Mouse (Mus musculus): ENCODE results near the gene Ccdc186. TPM values are rescaled to one million over a fixed set of nuclear protein-coding genes. Genes with fewer than 3 reads are reported as not detected.

Gene Ccdc186
- polyA plus RNA-seq, 1 experiment = 5.5 TPM

DNA sequence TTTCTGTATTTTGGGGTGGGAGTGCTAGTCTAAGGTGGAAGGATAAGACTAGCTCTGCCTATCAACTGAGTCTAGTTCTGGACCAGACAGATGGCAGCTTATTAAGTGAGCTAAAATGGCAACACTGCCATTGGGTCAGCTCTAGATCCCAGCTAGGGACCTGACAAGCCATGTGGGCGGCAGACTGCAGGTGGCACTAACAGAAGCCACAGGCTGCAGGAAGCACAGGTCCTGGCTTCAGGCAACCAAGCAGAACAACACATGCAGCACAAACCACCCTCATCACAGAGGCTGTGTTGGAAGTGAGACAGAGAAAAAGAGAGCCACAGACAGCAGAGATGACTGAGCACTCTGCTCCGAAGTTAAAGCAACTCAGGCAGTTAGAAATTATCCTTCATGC is 16.6 kb downstream of the Ccdc186 start:
- Histone ChIP-seq H3K79me2 (ENCODE audit: control insufficient read depth, insufficient read depth) (no peaks in the 10 kb centered on the region), H3K4me3 (no peak overlapping the region), H3K4me2 (ENCODE audit: low read depth) (no peak overlapping the region), H3K27me3 (ENCODE audit: control insufficient read depth, insufficient read depth, insufficient read length) (no peaks in the 10 kb centered on the region), H3K36me3 (ENCODE audit: control insufficient read depth, insufficient read depth) (peaks cover 86% of the 10 kb centered on the region), H3ac (ENCODE audit: control insufficient read depth, insufficient read length) (no peak overlapping the region)
- TF ChIP-seq TCF3 (IDR thresholded peaks at IDR 0.05; ENCODE audit: insufficient read length, low read depth) = no peak

GRCm38 (mm10) chr19:56802352-56802746 is 19.6 kb downstream of the Ccdc186 start:
- Histone ChIP-seq H3K36me3 (ENCODE audit: control insufficient read depth, insufficient read depth) (peaks cover 78% of the 10 kb centered on the region), H3K4me3 (no peak overlapping the region), H3K79me2 (ENCODE audit: control insufficient read depth, insufficient read depth) (no peaks in the 10 kb centered on the region), H3ac (ENCODE audit: control insufficient read depth, insufficient read length) (no peak overlapping the region), H3K4me2 (ENCODE audit: low read depth) (no peak overlapping the region), H3K27me3 (ENCODE audit: control insufficient read depth, insufficient read depth, insufficient read length) (no peaks in the 10 kb centered on the region)
- TF ChIP-seq MYOG (IDR thresholded peaks at IDR 0.05; ENCODE audit: control insufficient read depth in 1 of 3, insufficient read depth in 1 of 3, insufficient read length in 2 of 3, low read depth in 2 of 3) = no peak
- no peak for TF ChIP-seq POLR2A (IDR thresholded peaks at IDR 0.05; ENCODE audit: insufficient read length, low read depth)
- TF ChIP-seq USF1 (IDR thresholded peaks at IDR 0.05; ENCODE audit: low read depth) = no peak
- no peak for TF ChIP-seq TCF12 (IDR thresholded peaks at IDR 0.05; ENCODE audit: insufficient read depth, poor library complexity, severe bottlenecking)
- no peak for TF ChIP-seq CEBPB (IDR thresholded peaks at IDR 0.05; ENCODE audit: insufficient read depth, poor library complexity, severe bottlenecking)
- no peak for TF ChIP-seq TCF3 (IDR thresholded peaks at IDR 0.05; ENCODE audit: insufficient read length, low read depth)
- no peak for TF ChIP-seq MAX (IDR thresholded peaks at IDR 0.05; ENCODE audit: low read depth)
- no peak for TF ChIP-seq MYOD1 (IDR thresholded peaks at IDR 0.05; ENCODE audit: control insufficient read depth in 1 of 3, insufficient read length in 2 of 3, low read depth in 2 of 3)
- TF ChIP-seq REST (IDR thresholded peaks at IDR 0.05; ENCODE audit: insufficient read depth, insufficient read length) = no peak
- no peak for TF ChIP-seq SRF (IDR thresholded peaks at IDR 0.05; ENCODE audit: control insufficient read depth, insufficient read length, low read depth)
- TF ChIP-seq POLR2AphosphoS2 (IDR thresholded peaks at IDR 0.05; ENCODE audit: insufficient read length, low read depth) = no peak
- no peak for TF ChIP-seq E2F4 (IDR thresholded peaks at IDR 0.05; ENCODE audit: insufficient read depth)

- Histone ChIP-seq H3K4me3 (no peak overlapping the region), H3ac (ENCODE audit: control insufficient read depth, insufficient read length) (no peak overlapping the region), H3K27me3 (ENCODE audit: control insufficient read depth, insufficient read depth, insufficient read length) (no peaks in the 10 kb centered on the region), H3K79me2 (ENCODE audit: control insufficient read depth, insufficient read depth) (no peaks in the 10 kb centered on the region), H3K4me2 (ENCODE audit: low read depth) (no peak overlapping the region), H3K36me3 (ENCODE audit: control insufficient read depth, insufficient read depth) (peaks cover 74% of the 10 kb centered on the region)
- TF ChIP-seq POLR2A (IDR thresholded peaks at IDR 0.05; ENCODE audit: insufficient read length, low read depth) (no peak), POLR2AphosphoS2 (IDR thresholded peaks at IDR 0.05; ENCODE audit: insufficient read length, low read depth) (no peak), MAX (IDR thresholded peaks at IDR 0.05; ENCODE audit: low read depth) (no peak), CEBPB (IDR thresholded peaks at IDR 0.05; ENCODE audit: insufficient read depth, poor library complexity, severe bottlenecking) (no peak), MYOD1 (IDR thresholded peaks at IDR 0.05; ENCODE audit: control insufficient read depth in 1 of 3, insufficient read length in 2 of 3, low read depth in 2 of 3) (no peak)
Measured at GRCm38 (mm10) chr19:56801656-56802351, 20.2 kb downstream of the Ccdc186 start.

- H3K4me2 ChIP-seq (ENCODE audit: low read depth) = no peak overlapping the region
- no peak overlapping the region for H3ac ChIP-seq (ENCODE audit: control insufficient read depth, insufficient read length)
- no peak for TF ChIP-seq MYOG (IDR thresholded peaks at IDR 0.05; ENCODE audit: control insufficient read depth in 1 of 3, insufficient read depth in 1 of 3, insufficient read length in 2 of 3, low read depth in 2 of 3)
- TF ChIP-seq USF1 (IDR thresholded peaks at IDR 0.05; ENCODE audit: low read depth) = no peak
- no peak for TF ChIP-seq REST (IDR thresholded peaks at IDR 0.05; ENCODE audit: insufficient read depth, insufficient read length)
- TF ChIP-seq POLR2AphosphoS2 (IDR thresholded peaks at IDR 0.05; ENCODE audit: insufficient read length, low read depth) = no peak
- TF ChIP-seq TCF3 (IDR thresholded peaks at IDR 0.05; ENCODE audit: insufficient read length, low read depth) = no peak
- TF ChIP-seq TCF12 (IDR thresholded peaks at IDR 0.05; ENCODE audit: insufficient read depth, poor library complexity, severe bottlenecking) = no peak
- no peak for TF ChIP-seq CEBPB (IDR thresholded peaks at IDR 0.05; ENCODE audit: insufficient read depth, poor library complexity, severe bottlenecking)
- no peak for TF ChIP-seq SRF (IDR thresholded peaks at IDR 0.05; ENCODE audit: control insufficient read depth, insufficient read length, low read depth)
- no peak for TF ChIP-seq MAX (IDR thresholded peaks at IDR 0.05; ENCODE audit: low read depth)
- TF ChIP-seq POLR2A (IDR thresholded peaks at IDR 0.05; ENCODE audit: insufficient read length, low read depth) = no peak
- no peak for TF ChIP-seq E2F4 (IDR thresholded peaks at IDR 0.05; ENCODE audit: insufficient read depth)
- TF ChIP-seq MYOD1 (IDR thresholded peaks at IDR 0.05; ENCODE audit: control insufficient read depth in 1 of 3, insufficient read length in 2 of 3, low read depth in 2 of 3) = no peak
- H3K27me3 ChIP-seq (ENCODE audit: control insufficient read depth, insufficient read depth, insufficient read length) = no peaks in the 10 kb centered on the region
- no peaks in the 10 kb centered on the region for H3K79me2 ChIP-seq (ENCODE audit: control insufficient read depth, insufficient read depth)
- no peak overlapping the region for H3K4me3 ChIP-seq
- peaks cover 75% of the 10 kb centered on the region for H3K36me3 ChIP-seq (ENCODE audit: control insufficient read depth, insufficient read depth)
Measured at GRCm38 (mm10) chr19:56800930-56801655, 20.9 kb downstream of the Ccdc186 start.

GRCm38 (mm10) chr19:56800226-56800625 is 21.8 kb downstream of the Ccdc186 start:
- Histone ChIP-seq H3K4me3 (no peak overlapping the region), H3K79me2 (ENCODE audit: control insufficient read depth, insufficient read depth) (no peaks in the 10 kb centered on the region), H3K36me3 (ENCODE audit: control insufficient read depth, insufficient read depth) (peaks cover 77% of the 10 kb centered on the region), H3K27me3 (ENCODE audit: control insufficient read depth, insufficient read depth, insufficient read length) (no peaks in the 10 kb centered on the region), H3K4me2 (ENCODE audit: low read depth) (no peak overlapping the region), H3ac (ENCODE audit: control insufficient read depth, insufficient read length) (no peak overlapping the region)
- TF ChIP-seq POLR2A (IDR thresholded peaks at IDR 0.05; ENCODE audit: insufficient read length, low read depth) (no peak), SRF (IDR thresholded peaks at IDR 0.05; ENCODE audit: control insufficient read depth, insufficient read length, low read depth) (no peak), MYOG (IDR thresholded peaks at IDR 0.05; ENCODE audit: control insufficient read depth in 1 of 3, insufficient read depth in 1 of 3, insufficient read length in 2 of 3, low read depth in 2 of 3) (no peak), E2F4 (IDR thresholded peaks at IDR 0.05; ENCODE audit: insufficient read depth) (no peak), USF1 (IDR thresholded peaks at IDR 0.05; ENCODE audit: low read depth) (no peak), CEBPB (IDR thresholded peaks at IDR 0.05; ENCODE audit: insufficient read depth, poor library complexity, severe bottlenecking) (no peak), POLR2AphosphoS2 (IDR thresholded peaks at IDR 0.05; ENCODE audit: insufficient read length, low read depth) (no peak)

Measured in myocyte (in vitro differentiated cells).